Mouse (Mus musculus) spleen, adult 2 months (tissue): Measurements from ENCODE around the gene Rhebl1.

Source experiments
- CTCF ChIP-seq: fragments of 200-500 bp; IDR thresholded peaks from 2 replicates; pipeline ENCODE4 v1.5.1; 2011; ENCODE audit warnings: mild to moderate bottlenecking, inconsistent platforms; ENCODE audit not compliant: insufficient read depth, insufficient read length, insufficient replicate concordance; ENCODE audit errors: extremely low read depth
- POLR2A ChIP-seq: fragments of 200-500 bp; IDR thresholded peaks from 2 replicates; pipeline ENCODE4 v1.6.1; 2011; ENCODE audit warnings: low read depth, low read length, inconsistent platforms

DNA sequence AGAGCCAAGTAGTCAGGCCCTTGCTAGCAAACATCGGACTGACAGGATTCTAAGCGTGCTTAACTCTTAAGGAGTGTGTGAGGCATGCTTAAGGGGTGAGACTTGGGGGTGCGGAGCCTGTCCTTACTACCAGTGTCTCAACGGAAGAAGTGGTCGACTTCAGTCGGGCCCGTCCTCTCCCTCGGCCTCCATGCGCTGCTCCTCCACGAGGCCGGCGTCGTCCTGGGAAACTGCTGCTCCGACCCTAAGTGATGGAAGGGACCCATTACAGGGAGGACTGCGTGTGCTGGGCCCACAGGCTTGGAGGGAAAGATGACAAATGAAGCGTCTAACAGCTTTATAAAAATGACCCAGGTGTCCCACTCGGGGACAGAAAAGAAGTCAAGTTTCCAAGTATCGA lies 33.4 kb downstream of the Rhebl1 start:
- no peak for TF ChIP-seq CTCF
- TF ChIP-seq POLR2A: no peak
